Mouse (Mus musculus): ENCODE data around the gene Sulf2. TPM values are rescaled to one million over a fixed set of nuclear protein-coding genes. Genes with fewer than 3 reads are reported as not detected.
A peak's percentile ranks its signal among the peaks of the same experiment; 100 is the strongest.

Gene Sulf2
- total RNA-seq, 4 experiments from 2014 or later: 44.6 to 150 (median 89.6) TPM

DNA sequence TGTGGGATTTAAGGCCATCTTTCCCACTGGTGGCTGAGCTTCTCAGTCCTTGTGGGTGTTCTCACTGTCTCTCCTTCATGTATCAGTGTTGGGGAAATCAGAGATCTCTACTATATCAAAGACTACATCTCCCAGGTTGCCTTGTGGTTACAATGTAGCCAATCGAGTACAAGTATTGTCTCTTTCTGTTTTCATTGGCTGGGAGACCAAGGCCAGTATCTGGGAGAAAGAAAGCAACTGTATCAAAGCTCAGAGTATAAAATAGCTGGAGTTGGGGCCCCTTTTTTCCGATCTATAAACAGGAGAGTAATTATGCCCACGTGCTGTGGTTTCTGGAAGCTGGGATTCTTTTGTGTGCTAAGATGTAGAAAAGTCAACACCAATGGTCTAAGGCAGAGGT, 19.7 kb upstream of the Sulf2 start:
- no peak for DNase-seq

- DNase-seq: no peak
These were observed 17.7 kb upstream of the Sulf2 start for GRCm38 (mm10) chr2:166173169-166173568.

- DNase-seq: no peak
These were observed 14.7 kb upstream of the Sulf2 start for GRCm38 (mm10) chr2:166170173-166170572.

DNA sequence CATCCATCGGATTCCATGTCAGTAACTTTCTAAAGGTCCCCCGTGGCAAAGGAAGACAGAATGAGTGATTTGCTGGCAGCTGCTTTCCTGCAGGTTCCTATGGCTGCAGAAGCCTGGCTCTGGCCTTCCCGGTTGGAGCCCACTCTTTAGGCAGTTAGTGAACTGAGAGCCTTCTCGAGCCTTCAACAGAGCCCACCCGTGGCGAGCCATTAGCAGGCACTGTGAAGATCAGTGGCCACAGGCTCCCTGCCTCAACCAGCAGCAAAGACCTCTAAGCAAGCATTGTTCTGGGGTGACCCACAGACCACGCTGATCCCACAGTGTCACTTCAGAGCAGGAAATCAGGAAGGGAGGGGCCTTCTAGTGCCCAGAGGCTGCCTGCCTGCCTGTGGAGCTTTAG, 13.4 kb upstream of the Sulf2 start:
- DNase-seq: no peak

DNA sequence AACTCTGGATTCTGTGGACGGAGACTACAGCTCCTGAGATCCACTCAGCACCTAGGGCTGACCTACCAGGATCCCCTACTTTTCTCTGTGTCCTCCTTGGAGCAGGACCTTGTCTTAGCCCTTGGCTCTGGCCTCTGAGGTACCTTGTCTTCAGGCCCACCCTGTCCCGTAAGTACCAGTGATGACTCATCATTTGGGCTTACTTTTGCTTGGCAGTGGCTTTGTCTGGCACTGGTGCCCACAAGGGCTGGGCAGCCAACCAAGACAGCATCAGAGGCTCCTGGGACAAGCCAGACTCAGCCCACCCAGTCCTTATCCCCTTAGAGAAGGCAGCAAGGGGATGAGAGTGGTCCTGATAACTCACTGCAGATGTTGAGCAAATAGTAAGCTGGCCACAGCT, 11.9 kb upstream of the Sulf2 start:
- no peak for DNase-seq

- DNase-seq: no peak
These were observed 9.9 kb upstream of the Sulf2 start for GRCm38 (mm10) chr2:166165396-166165795.

DNA sequence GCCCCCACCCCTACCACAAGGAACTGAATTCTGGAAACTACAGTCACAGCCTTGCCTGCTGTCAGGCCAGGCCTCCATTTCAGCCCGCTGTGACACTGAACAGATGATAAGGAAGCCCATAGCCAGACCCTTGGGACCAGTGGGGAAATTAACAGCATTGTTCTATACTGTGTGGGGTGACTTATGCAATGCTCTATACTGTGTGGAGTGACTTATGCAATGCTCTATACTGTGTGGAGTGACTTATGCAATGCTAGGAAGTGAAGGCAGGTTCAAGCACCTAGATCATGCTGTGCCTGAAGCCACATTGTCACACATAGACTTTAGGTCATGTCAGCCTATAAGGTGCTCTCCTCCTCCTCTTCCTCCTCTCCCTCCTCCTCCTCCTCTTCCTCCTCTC, 9.1 kb upstream of the Sulf2 start:
- DNase-seq: no peak

DNA sequence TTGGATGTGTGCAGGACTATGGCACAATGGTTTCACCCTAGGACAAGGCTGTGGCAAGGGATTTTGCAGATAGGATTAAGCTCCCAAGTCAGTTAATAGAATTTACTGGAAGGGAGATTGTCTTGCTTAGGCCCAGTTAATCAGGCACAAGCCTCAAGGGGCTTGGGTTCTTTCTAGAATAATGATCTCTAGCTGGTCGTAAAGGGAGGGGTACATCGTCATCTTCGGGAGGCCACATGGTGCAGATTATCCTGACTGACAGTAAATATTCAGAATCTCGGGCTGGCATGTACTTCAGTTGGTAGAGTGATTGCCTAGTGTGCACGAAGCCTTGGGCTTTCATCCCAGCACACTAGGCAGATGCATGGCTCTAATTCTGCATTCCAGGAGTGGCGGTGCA, 8.5 kb upstream of the Sulf2 start:
- no peak for DNase-seq

DNA sequence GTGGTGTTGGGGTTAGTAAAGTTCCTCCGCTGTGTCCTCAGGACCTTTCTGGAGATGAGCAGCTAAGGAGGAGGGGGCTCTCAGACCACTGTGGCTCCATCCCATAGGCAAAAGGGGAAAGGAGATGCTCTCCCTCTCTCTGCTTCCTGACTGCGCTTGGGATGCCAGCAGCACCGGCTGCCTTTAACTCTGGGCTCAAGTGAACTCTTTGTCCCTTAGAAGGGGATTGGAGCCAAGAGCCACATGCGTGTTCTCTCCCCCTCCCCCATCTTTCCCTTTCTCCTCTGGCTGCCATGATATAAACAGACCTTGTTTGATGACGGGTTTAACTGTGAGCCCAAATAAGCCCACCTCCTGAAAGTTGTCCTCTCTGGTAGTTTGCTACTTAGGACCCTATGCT, 7.8 kb upstream of the Sulf2 start:
- no peak for DNase-seq

GRCm38 (mm10) chr2:166162160-166162559, 6.7 kb upstream of the Sulf2 start:
- DNase-seq: no peak

DNA sequence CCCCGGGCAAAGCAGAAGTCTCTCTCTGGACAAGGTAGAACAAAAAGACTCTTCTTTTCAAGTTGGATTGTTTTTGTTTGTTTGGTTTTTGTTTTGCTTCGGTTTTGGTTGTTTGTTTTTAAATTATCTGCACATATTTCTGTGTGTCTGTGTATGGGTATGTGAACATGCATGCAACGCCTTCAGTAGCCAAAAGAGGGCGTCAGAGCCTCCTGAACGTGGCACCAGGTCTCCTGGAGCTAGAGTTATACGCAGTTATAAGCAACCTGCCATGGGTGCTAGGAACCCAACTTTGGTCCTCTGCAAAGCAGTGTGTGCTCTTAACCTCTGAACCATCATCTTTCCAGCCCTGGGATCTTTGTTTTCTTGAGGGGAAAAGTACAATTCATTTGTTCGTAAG, 3.8 kb upstream of the Sulf2 start:
- DNase-seq: no peak

- no peak for DNase-seq
These were observed 2.5 kb upstream of the Sulf2 start for GRCm38 (mm10) chr2:166157767-166158561.

GRCm38 (mm10) chr2:166157144-166157543, 1.7 kb upstream of the Sulf2 start:
- DNase-seq: no peak

GRCm38 (mm10) chr2:166156122-166156521, 659 bp upstream of the Sulf2 start:
- no peak for DNase-seq

DNA sequence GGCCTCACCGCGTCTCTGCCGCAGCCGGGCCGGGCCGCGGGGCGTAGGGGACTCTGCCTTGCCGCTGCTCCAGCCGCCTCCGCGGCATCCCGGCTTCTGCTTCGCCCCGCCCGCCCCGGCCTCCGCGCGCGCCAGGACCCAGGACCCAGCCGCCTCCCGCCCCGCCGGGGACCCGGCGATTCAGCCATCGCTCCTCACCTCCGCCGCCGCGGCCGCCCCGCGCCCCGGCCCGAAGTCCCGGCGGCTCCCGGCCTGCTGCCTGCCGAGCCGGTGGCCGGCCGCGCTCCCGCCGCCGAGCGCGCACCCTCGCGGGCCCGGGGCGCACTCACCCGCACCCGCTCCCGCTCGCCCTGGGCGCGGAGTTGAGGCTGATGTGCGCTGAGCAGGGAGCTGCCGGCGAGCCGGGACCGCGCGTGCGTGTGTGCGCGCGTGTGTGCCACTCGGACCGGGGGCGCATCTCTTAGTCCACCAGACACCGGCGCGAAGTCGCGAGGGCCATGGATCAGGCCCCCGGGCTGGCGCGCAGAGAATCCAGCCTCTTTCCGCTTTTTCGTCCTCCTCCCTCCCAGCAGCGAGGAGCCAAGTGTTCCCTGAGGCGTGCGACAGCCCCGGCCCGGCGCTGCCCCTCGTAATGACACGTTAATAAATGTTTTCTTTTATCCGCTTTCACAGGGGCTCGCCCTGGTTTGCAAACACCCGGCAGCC, 562 bp downstream of the Sulf2 start:
- no peak for DNase-seq

DNA sequence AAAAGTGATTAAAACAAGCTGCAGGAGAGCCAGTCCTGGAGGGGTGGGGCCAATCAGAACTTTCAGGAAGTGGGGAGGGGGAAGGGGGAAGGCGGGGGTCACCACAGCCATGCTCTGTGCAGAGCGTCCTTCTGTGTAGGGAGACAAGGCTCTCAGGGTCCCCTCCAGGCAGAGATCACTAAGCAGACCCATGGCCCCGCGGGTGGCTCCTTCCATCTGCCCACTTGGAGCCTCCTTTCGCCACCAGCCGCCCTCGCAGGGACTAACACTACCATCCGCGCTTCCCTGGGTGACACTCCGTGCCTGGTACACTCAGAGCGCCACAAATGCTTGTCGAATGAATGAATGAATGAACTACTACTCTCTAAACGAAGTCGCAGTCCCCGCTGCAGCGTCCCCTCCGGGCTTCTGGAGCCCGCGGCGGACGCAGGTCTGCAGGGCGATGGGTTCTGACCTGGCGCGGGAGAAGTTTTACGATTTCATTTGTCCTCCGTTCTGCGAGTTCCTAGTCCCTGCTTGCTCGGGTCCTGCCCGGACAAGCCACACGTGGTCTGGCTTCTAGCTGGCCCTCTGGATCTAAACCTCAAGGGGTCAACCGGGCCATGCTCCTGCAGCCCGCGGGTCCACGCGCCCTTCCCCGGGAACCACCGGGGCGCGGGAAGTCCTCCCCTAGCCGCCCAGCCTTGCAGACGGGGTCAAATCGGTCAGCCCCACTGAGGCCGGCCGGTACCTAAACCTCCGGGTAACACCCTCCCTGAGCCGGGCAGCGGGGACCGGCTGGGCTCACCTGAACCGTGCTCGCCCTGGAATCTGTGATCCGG, 1.4 kb downstream of the Sulf2 start:
- no peak for DNase-seq

GRCm38 (mm10) chr2:166153399-166153793, 2.1 kb downstream of the Sulf2 start:
- DNase-seq: no peak

GRCm38 (mm10) chr2:166152734-166153398, 2.6 kb downstream of the Sulf2 start:
- no peak for DNase-seq

DNA sequence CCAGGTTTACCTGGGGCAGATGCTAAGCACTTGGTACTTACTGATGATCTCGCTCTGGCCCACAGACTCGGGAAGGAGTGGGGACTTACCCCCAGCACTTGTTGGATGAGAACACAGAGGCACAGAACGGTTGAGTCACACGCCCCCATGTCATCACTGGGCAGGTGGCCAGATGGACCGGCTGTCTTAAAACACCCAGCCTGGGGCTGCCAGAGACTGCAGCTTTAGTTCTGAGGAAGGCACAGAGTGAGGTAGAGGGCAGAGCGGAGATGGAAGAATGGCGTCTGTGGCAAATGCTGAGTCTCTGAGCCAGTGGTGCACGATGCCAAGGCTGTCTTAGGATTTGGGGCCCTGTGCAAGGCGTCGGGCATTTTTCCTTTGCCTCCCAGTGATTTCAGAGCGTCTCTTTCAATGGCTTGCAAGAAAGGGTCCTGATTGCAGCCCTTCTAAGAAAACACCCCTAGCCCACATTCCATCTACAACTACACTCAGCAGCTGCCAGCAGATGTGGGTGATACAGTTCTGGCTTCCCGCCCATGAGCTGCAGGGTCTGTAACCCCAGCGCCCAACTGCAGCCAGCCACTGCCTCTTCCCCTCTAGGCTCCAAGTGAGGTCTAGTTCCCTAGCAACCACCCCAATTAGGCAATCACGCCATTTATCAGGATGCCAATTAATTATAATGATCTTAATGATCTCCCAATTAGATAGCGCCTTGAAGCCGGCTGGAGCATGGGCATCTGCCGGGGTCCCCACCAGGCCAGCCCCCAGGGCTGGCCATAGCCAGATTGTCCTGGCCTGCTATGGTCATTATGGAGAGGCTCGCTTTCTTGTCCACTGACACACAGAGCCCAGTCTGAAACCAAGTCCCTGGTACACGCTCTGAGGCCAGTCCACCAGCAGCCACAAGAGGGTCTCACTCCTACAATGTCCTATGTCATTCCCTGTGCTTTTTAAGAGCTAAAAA, 3.7 kb downstream of the Sulf2 start:
- peak; percentile 88 for DNase-seq

GRCm38 (mm10) chr2:166150584-166150983, 4.9 kb downstream of the Sulf2 start:
- no peak for DNase-seq

GRCm38 (mm10) chr2:166149482-166149881, 6.0 kb downstream of the Sulf2 start:
- no peak for DNase-seq

Data from adrenal gland, adult 8-10 months (tissue).